Mouse (Mus musculus): ENCODE results near the gene Lefty1. TPM values are rescaled to one million over a fixed set of nuclear protein-coding genes. Genes with fewer than 3 reads are reported as not detected.

Gene Lefty1
- polyA plus RNA-seq, 1 experiment, result 53.2 TPM

DNA sequence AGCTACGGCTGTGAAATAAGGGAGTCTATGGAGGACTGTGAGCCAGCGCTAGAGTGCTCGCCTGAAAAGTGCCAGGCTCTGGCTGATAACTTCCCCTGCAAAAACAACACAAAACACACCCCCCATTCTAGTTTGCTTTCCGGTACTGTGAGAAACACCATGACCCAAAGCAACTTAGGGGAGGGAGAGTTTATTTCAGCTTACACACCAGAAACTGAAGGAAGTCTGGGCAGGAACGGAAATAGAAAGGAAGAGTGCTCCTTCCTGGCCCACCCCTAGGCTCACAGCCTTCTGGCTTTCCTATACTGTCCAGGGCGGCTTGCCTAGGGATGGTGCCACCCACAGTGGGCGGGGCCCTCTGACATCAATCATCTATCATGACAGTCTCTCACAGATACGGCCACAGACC is 22.2 kb downstream of the Lefty1 start:
- no peak for TF ChIP-seq CTCF (IDR thresholded peaks at IDR 0.05; ENCODE audit: low read depth, low read length)
- no peak overlapping the region for H3K4me3 ChIP-seq (ENCODE audit: low read depth, low read length)
- H3K4me1 ChIP-seq (ENCODE audit: control insufficient read depth, insufficient read depth, low read length), result no peaks in the 10 kb centered on the region
- no peaks in the 10 kb centered on the region for H3K36me3 ChIP-seq (ENCODE audit: control insufficient read depth, insufficient read depth, low read length, poor library complexity, severe bottlenecking)
- H3K9me3 ChIP-seq (replicated peaks; ENCODE audit: control insufficient read depth, insufficient read depth, low read length, poor library complexity, severe bottlenecking), result no peaks in the 10 kb centered on the region
- no peak overlapping the region for H3K9ac ChIP-seq (ENCODE audit: low read depth, poor library complexity, severe bottlenecking)
- no peaks in the 10 kb centered on the region for H3K27me3 ChIP-seq (ENCODE audit: control insufficient read depth, insufficient read depth, low read length, poor library complexity, severe bottlenecking)
- no peak overlapping the region for H3K27ac ChIP-seq (ENCODE audit: insufficient read depth, low read length)

DNA sequence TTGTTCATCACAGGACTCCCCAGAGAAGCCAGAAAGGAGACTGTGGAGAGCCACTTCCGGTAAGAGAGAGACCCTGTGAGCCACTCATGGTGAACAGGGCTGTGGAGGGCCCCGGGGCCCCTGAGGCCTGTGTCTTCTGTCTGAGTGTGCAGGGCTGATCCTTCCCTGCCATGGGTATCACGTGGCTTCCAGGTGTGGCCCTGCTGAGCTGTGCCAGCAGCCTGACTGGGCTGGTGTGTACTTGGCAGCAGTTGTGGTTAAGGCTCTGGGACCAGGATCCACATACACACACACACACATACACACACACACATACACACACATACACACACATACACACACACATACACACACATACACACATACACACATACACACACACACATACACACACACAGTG is 23.2 kb downstream of the Lefty1 start:
- no peaks in the 10 kb centered on the region for H3K27me3 ChIP-seq (ENCODE audit: control insufficient read depth, insufficient read depth, low read length, poor library complexity, severe bottlenecking)
- no peak overlapping the region for H3K27ac ChIP-seq (ENCODE audit: insufficient read depth, low read length)
- no peaks in the 10 kb centered on the region for H3K4me1 ChIP-seq (ENCODE audit: control insufficient read depth, insufficient read depth, low read length)
- TF ChIP-seq POLR2A (IDR thresholded peaks at IDR 0.05; ENCODE audit: insufficient read depth, low read length) (no peak), EP300 (IDR thresholded peaks at IDR 0.05; ENCODE audit: insufficient read depth, low read depth, low read length) (no peak), CTCF (IDR thresholded peaks at IDR 0.05; ENCODE audit: low read depth, low read length) (no peak)
- H3K4me3 ChIP-seq (ENCODE audit: low read depth, low read length), result no peak overlapping the region
- H3K9me3 ChIP-seq (replicated peaks; ENCODE audit: control insufficient read depth, insufficient read depth, low read length, poor library complexity, severe bottlenecking), result no peaks in the 10 kb centered on the region
- no peaks in the 10 kb centered on the region for H3K36me3 ChIP-seq (ENCODE audit: control insufficient read depth, insufficient read depth, low read length, poor library complexity, severe bottlenecking)
- no peak overlapping the region for H3K9ac ChIP-seq (ENCODE audit: low read depth, poor library complexity, severe bottlenecking)

DNA sequence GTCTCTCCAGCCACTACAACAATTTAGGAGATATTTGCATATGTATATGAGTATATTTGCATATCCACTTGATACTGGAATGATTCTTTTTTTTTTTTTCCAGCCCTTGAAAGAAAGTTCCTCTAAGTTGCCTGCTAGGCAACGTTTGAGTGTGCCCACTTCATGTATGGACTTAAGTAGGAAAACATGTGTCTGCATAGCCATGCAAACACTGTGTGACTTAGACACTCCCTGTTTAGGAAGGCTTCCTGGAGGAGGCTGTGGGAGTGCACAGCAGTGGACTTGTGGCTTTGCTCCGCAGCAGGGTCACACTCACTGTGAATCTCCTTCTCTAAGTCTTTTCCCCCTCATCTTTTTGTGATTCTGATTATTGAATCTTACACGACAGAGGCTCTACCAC is 24.0 kb downstream of the Lefty1 start:
- no peak for TF ChIP-seq EP300 (IDR thresholded peaks at IDR 0.05; ENCODE audit: insufficient read depth, low read depth, low read length)
- TF ChIP-seq POLR2A (IDR thresholded peaks at IDR 0.05; ENCODE audit: insufficient read depth, low read length), result no peak
- TF ChIP-seq CTCF (IDR thresholded peaks at IDR 0.05; ENCODE audit: low read depth, low read length), result no peak
- no peaks in the 10 kb centered on the region for H3K4me1 ChIP-seq (ENCODE audit: control insufficient read depth, insufficient read depth, low read length)
- no peaks in the 10 kb centered on the region for H3K9me3 ChIP-seq (replicated peaks; ENCODE audit: control insufficient read depth, insufficient read depth, low read length, poor library complexity, severe bottlenecking)
- no peaks in the 10 kb centered on the region for H3K27me3 ChIP-seq (ENCODE audit: control insufficient read depth, insufficient read depth, low read length, poor library complexity, severe bottlenecking)
- no peak overlapping the region for H3K9ac ChIP-seq (ENCODE audit: low read depth, poor library complexity, severe bottlenecking)
- no peak overlapping the region for H3K4me3 ChIP-seq (ENCODE audit: low read depth, low read length)
- H3K36me3 ChIP-seq (ENCODE audit: control insufficient read depth, insufficient read depth, low read length, poor library complexity, severe bottlenecking), result no peaks in the 10 kb centered on the region
- H3K27ac ChIP-seq (ENCODE audit: insufficient read depth, low read length), result no peak overlapping the region

GRCm38 (mm10) chr1:180965786-180966185 is 31.0 kb downstream of the Lefty1 start:
- Histone ChIP-seq H3K36me3 (ENCODE audit: control insufficient read depth, insufficient read depth, low read length, poor library complexity, severe bottlenecking) (no peaks in the 10 kb centered on the region), H3K27ac (ENCODE audit: insufficient read depth, low read length) (no peak overlapping the region), H3K9ac (ENCODE audit: low read depth, poor library complexity, severe bottlenecking) (no peak overlapping the region), H3K27me3 (ENCODE audit: control insufficient read depth, insufficient read depth, low read length, poor library complexity, severe bottlenecking) (no peaks in the 10 kb centered on the region), H3K4me3 (ENCODE audit: low read depth, low read length) (no peak overlapping the region), H3K9me3 (replicated peaks; ENCODE audit: control insufficient read depth, insufficient read depth, low read length, poor library complexity, severe bottlenecking) (no peaks in the 10 kb centered on the region), H3K4me1 (ENCODE audit: control insufficient read depth, insufficient read depth, low read length) (peaks cover 5% of the 10 kb centered on the region)
- TF ChIP-seq POLR2A (IDR thresholded peaks at IDR 0.05; ENCODE audit: insufficient read depth, low read length), result no peak
- TF ChIP-seq CTCF (IDR thresholded peaks at IDR 0.05; ENCODE audit: low read depth, low read length), result no peak
- no peak for TF ChIP-seq EP300 (IDR thresholded peaks at IDR 0.05; ENCODE audit: insufficient read depth, low read depth, low read length)

GRCm38 (mm10) chr1:180966542-180966941 is 31.7 kb downstream of the Lefty1 start:
- Histone ChIP-seq H3K9ac (ENCODE audit: low read depth, poor library complexity, severe bottlenecking) (no peak overlapping the region), H3K4me3 (ENCODE audit: low read depth, low read length) (no peak overlapping the region), H3K9me3 (replicated peaks; ENCODE audit: control insufficient read depth, insufficient read depth, low read length, poor library complexity, severe bottlenecking) (no peaks in the 10 kb centered on the region), H3K27ac (ENCODE audit: insufficient read depth, low read length) (no peak overlapping the region), H3K36me3 (ENCODE audit: control insufficient read depth, insufficient read depth, low read length, poor library complexity, severe bottlenecking) (no peaks in the 10 kb centered on the region), H3K27me3 (ENCODE audit: control insufficient read depth, insufficient read depth, low read length, poor library complexity, severe bottlenecking) (no peaks in the 10 kb centered on the region), H3K4me1 (ENCODE audit: control insufficient read depth, insufficient read depth, low read length) (peaks cover 5% of the 10 kb centered on the region)
- TF ChIP-seq POLR2A (IDR thresholded peaks at IDR 0.05; ENCODE audit: insufficient read depth, low read length), result no peak
- no peak for TF ChIP-seq EP300 (IDR thresholded peaks at IDR 0.05; ENCODE audit: insufficient read depth, low read depth, low read length)
- no peak for TF ChIP-seq CTCF (IDR thresholded peaks at IDR 0.05; ENCODE audit: low read depth, low read length)

- Histone ChIP-seq H3K27me3 (ENCODE audit: control insufficient read depth, insufficient read depth, low read length, poor library complexity, severe bottlenecking) (no peaks in the 10 kb centered on the region), H3K4me1 (ENCODE audit: control insufficient read depth, insufficient read depth, low read length) (peaks cover 5% of the 10 kb centered on the region), H3K36me3 (ENCODE audit: control insufficient read depth, insufficient read depth, low read length, poor library complexity, severe bottlenecking) (no peaks in the 10 kb centered on the region), H3K4me3 (ENCODE audit: low read depth, low read length) (no peak overlapping the region), H3K27ac (ENCODE audit: insufficient read depth, low read length) (no peak overlapping the region), H3K9ac (ENCODE audit: low read depth, poor library complexity, severe bottlenecking) (no peak overlapping the region), H3K9me3 (replicated peaks; ENCODE audit: control insufficient read depth, insufficient read depth, low read length, poor library complexity, severe bottlenecking) (no peaks in the 10 kb centered on the region)
- no peak for TF ChIP-seq EP300 (IDR thresholded peaks at IDR 0.05; ENCODE audit: insufficient read depth, low read depth, low read length)
- no peak for TF ChIP-seq POLR2A (IDR thresholded peaks at IDR 0.05; ENCODE audit: insufficient read depth, low read length)
- TF ChIP-seq CTCF (IDR thresholded peaks at IDR 0.05; ENCODE audit: low read depth, low read length), result no peak
These were observed 32.4 kb downstream of the Lefty1 start for GRCm38 (mm10) chr1:180967261-180967660.

Data from ES-Bruce4 (cell line).